ENCODE assay signal across 27 mouse cellular contexts in genomic region chr9:21566538-21566937, GRCm38 (mm10). TPM values are rescaled to one million over a fixed set of nuclear protein-coding genes. Genes with fewer than 3 reads are reported as not detected.
A peak's percentile ranks its signal among the peaks of the same experiment; 100 is the strongest.
DNase-seq lines count a peak whose midpoint lies in the region; ATAC-seq lines count a peak whose summit lies in the region.
"Had no signal": no experiment of that assay in that cellular context is flagged by ENCODE, and none has a peak within 500 bp of the region (broad histone marks: within the 10 kb centered on the region; RNA-seq: fewer than 3 reads in every experiment).

No protein-coding gene starts in this region.

- ATAC-seq in liver, embryonic 13.5 days (ENCODE audit: low read depth) = no peak
- ATAC-seq in liver, embryonic 11.5 days (replicated peaks; ENCODE audit: low FRiP score) = no peak
- peak; percentile 56 for ATAC-seq in CD4-positive, CD25-positive, alpha-beta regulatory T cell, adult 4 months
- ATAC-seq in forebrain, embryonic 11.5 days (replicated peaks; ENCODE audit: low FRiP score) = no peak
- ATAC-seq: forebrain, embryonic 13.5 days; forebrain, embryonic 16.5 days; Patski had no signal

- peaks cover 47% of the 10 kb centered on the region for H3K36me3 ChIP-seq in heart, embryonic 10.5 days
- peaks cover 43% of the 10 kb centered on the region for H3K36me3 ChIP-seq in liver, embryonic 13.5 days
- peaks cover 14% of the 10 kb centered on the region for H3K36me3 ChIP-seq in liver, embryonic 11.5 days (ENCODE audit: control insufficient read depth, insufficient read depth, low read length)
- no peaks in the 10 kb centered on the region; the same call in 1 of the 2 replicates for H3K36me3 ChIP-seq in forebrain, embryonic 11.5 days (ENCODE audit: control insufficient read depth, insufficient read depth, low read length)

- no peak overlapping the region for H3K4me2 ChIP-seq in liver, embryonic 13.5 days
- H3K4me2 ChIP-seq in liver, embryonic 11.5 days = no peak overlapping the region
- H3K4me2 ChIP-seq in forebrain, embryonic 11.5 days (ENCODE audit: low read depth, low read length, severe bottlenecking) = no peak overlapping the region
- H3K4me2 ChIP-seq: embryonic facial prominence, embryonic 13.5 days; forebrain, embryonic 13.5 days; heart, embryonic 11.5 days; hindbrain, embryonic 12.5 days; hindbrain, embryonic 15.5 days had no signal

- H3K4me3 ChIP-seq in heart, embryonic 10.5 days = no peak overlapping the region
- no peak overlapping the region for H3K4me3 ChIP-seq in liver, embryonic 13.5 days (replicated peaks)
- no peak overlapping the region for H3K4me3 ChIP-seq in liver, embryonic 11.5 days (ENCODE audit: low read depth, low read length)
- H3K4me3 ChIP-seq in forebrain, embryonic 11.5 days (ENCODE audit: low read depth, low read length) = no peak overlapping the region
- H3K4me3 ChIP-seq: embryonic facial prominence, embryonic 10.5 days; embryonic facial prominence, embryonic 13.5 days; erythroblast, embryonic 14.5 days; forebrain, embryonic 13.5 days; heart, adult 2 months; hindbrain, embryonic 12.5 days; hindbrain, embryonic 15.5 days had no signal

- DNase-seq in heart, embryonic 10.5 days (ENCODE audit: low spot score) = peak; percentile 61
- no peak for DNase-seq in heart, adult 11 months
- no peak for DNase-seq in liver, embryonic 13.5 days
- no peak for DNase-seq in liver, embryonic 11.5 days (ENCODE audit: low spot score)
- DNase-seq in CD4-positive, CD25-positive, alpha-beta regulatory T cell, adult 2 months (ENCODE audit: low read depth, low spot score) = peak; percentile 12
- DNase-seq in forebrain, embryonic 11.5 days (ENCODE audit: low spot score) = no peak
- DNase-seq: adrenal gland, postnatal 10 days; adrenal gland, postnatal 36 days; cerebellum, adult 11 months; cerebellum, adult 8-10 months; cerebellum, postnatal 10 days; cerebellum, postnatal 36 days; embryo, embryonic 11 days; gastrocnemius, postnatal 25 days; heart, adult 2 months had no signal

- peaks cover 23% of the 10 kb centered on the region; the same call in 1 of the 2 replicates for H3K4me1 ChIP-seq in heart, embryonic 10.5 days
- peaks cover 48% of the 10 kb centered on the region for H3K4me1 ChIP-seq in liver, embryonic 13.5 days (replicated peaks)
- H3K4me1 ChIP-seq in liver, embryonic 11.5 days (replicated peaks; ENCODE audit: control insufficient read depth, insufficient read depth, low read length) = peaks cover 16% of the 10 kb centered on the region
- no peaks in the 10 kb centered on the region for H3K4me1 ChIP-seq in forebrain, embryonic 11.5 days (replicated peaks; ENCODE audit: control insufficient read depth, insufficient read depth, low read length)
- H3K4me1 ChIP-seq: embryonic facial prominence, embryonic 10.5 days; embryonic facial prominence, embryonic 13.5 days; forebrain, embryonic 13.5 days; hindbrain, embryonic 12.5 days; hindbrain, embryonic 15.5 days had no signal

- no peaks in the 10 kb centered on the region for H3K27me3 ChIP-seq in heart, embryonic 10.5 days (ENCODE audit: insufficient read depth, poor library complexity, severe bottlenecking)
- H3K27me3 ChIP-seq in liver, embryonic 13.5 days = no peaks in the 10 kb centered on the region
- H3K27me3 ChIP-seq in liver, embryonic 11.5 days (replicated peaks; ENCODE audit: control insufficient read depth, insufficient read depth, low read length) = no peaks in the 10 kb centered on the region
- no peaks in the 10 kb centered on the region for H3K27me3 ChIP-seq in forebrain, embryonic 11.5 days (ENCODE audit: control insufficient read depth, insufficient read depth, low read length)
- H3K27me3 ChIP-seq: CH12.LX; embryonic facial prominence, embryonic 13.5 days; forebrain, embryonic 13.5 days; hindbrain, embryonic 12.5 days; hindbrain, embryonic 15.5 days; Patski had no signal

- no peak overlapping the region for H3K27ac ChIP-seq in heart, embryonic 10.5 days
- H3K27ac ChIP-seq in liver, embryonic 13.5 days = peak overlapping the region; percentile 51
- H3K27ac ChIP-seq in liver, embryonic 11.5 days (ENCODE audit: low read depth, low read length) = no peak overlapping the region
- H3K27ac ChIP-seq in forebrain, embryonic 11.5 days (ENCODE audit: low read depth, low read length) = no peak overlapping the region
- H3K27ac ChIP-seq: embryonic facial prominence, embryonic 10.5 days; embryonic facial prominence, embryonic 13.5 days; forebrain, embryonic 13.5 days; heart, adult 2 months; hindbrain, embryonic 12.5 days; hindbrain, embryonic 15.5 days had no signal

- 84% methylated on average over 1 of the region's 1 CpGs for WGBS in heart, embryonic 10.5 days
- WGBS in liver, embryonic 13.5 days (ENCODE audit: insufficient replicate concordance) = 86% methylated on average over 1 of the region's 1 CpGs
- WGBS in liver, embryonic 11.5 days = 89% methylated on average over 1 of the region's 1 CpGs
- 88% methylated on average over 1 of the region's 1 CpGs for WGBS in forebrain, embryonic 11.5 days

- no peak overlapping the region for H3K9ac ChIP-seq in liver, embryonic 13.5 days
- H3K9ac ChIP-seq in liver, embryonic 11.5 days (ENCODE audit: low read depth, low read length) = no peak overlapping the region
- H3K9ac ChIP-seq in forebrain, embryonic 11.5 days (ENCODE audit: low read length) = no peak overlapping the region
- H3K9ac ChIP-seq: embryonic facial prominence, embryonic 13.5 days; forebrain, embryonic 13.5 days; hindbrain, embryonic 12.5 days; hindbrain, embryonic 15.5 days had no signal

- H3K9me3 ChIP-seq in heart, embryonic 10.5 days = no peaks in the 10 kb centered on the region
- H3K9me3 ChIP-seq in liver, embryonic 13.5 days (replicated peaks) = no peaks in the 10 kb centered on the region
- no peaks in the 10 kb centered on the region for H3K9me3 ChIP-seq in liver, embryonic 11.5 days (ENCODE audit: control insufficient read depth, low read length)
- H3K9me3 ChIP-seq in forebrain, embryonic 11.5 days (ENCODE audit: control insufficient read depth, low read length) = no peaks in the 10 kb centered on the region
- H3K9me3 ChIP-seq: embryonic facial prominence, embryonic 10.5 days; embryonic facial prominence, embryonic 13.5 days; forebrain, embryonic 13.5 days; G1E; hindbrain, embryonic 12.5 days; hindbrain, embryonic 15.5 days had no signal

RNA-seq across cellular contexts. Expression of gene Carm1, which starts 19.8 kb away (rescaled TPM):
- polyA plus RNA-seq in heart, embryonic 10.5 days (2016; fragmentation: Nextera tagmentation; extraction: Ambion mirVana) = 49.0 and 59.6 TPM in 2 replicates
- 15.5 and 16.9 TPM in 2 replicates for polyA plus RNA-seq in liver, embryonic 13.5 days (2015; fragmentation: Nextera tagmentation; extraction: Ambion mirVana)
- polyA plus RNA-seq in liver, embryonic 11.5 days (2014; fragmentation: Nextera tagmentation; extraction: Ambion mirVana) = 54.9 TPM in 2 replicates
- polyA plus RNA-seq in CD4-positive, CD25-positive, alpha-beta regulatory T cell, adult 4 months (2017; shearing (Covaris generic)) = 10 to 100 TPM in 1 of 2 experiments, 1 to 10 TPM in 1; 7.1 to 11.4 TPM
- polyA plus RNA-seq in forebrain, embryonic 11.5 days (2014; fragmentation: Nextera tagmentation; extraction: Ambion mirVana) = 78.0 and 93.0 TPM in 2 replicates

RNA-seq across cellular contexts. Expression of gene Timm29, which starts 26.0 kb away (rescaled TPM):
- polyA plus RNA-seq in heart, embryonic 10.5 days (2016; fragmentation: Nextera tagmentation; extraction: Ambion mirVana) = 27.4 and 33.3 TPM in 2 replicates
- polyA plus RNA-seq in liver, embryonic 13.5 days (2015; fragmentation: Nextera tagmentation; extraction: Ambion mirVana) = 17.7 and 21.5 TPM in 2 replicates
- 35.2 and 41.5 TPM in 2 replicates for polyA plus RNA-seq in liver, embryonic 11.5 days (2014; fragmentation: Nextera tagmentation; extraction: Ambion mirVana)
- 1 to 10 TPM; 3.2 to 6.1 TPM for polyA plus RNA-seq in CD4-positive, CD25-positive, alpha-beta regulatory T cell, adult 4 months (2017; shearing (Covaris generic))
- polyA plus RNA-seq in forebrain, embryonic 11.5 days (2014; fragmentation: Nextera tagmentation; extraction: Ambion mirVana) = 51.0 and 57.5 TPM in 2 replicates

RNA-seq across cellular contexts. Expression of gene Yipf2, which starts 26.1 kb away (rescaled TPM):
- 17.1 and 22.8 TPM in 2 replicates for polyA plus RNA-seq in heart, embryonic 10.5 days (2016; fragmentation: Nextera tagmentation; extraction: Ambion mirVana)
- 8.8 and 10.2 TPM in 2 replicates for polyA plus RNA-seq in liver, embryonic 13.5 days (2015; fragmentation: Nextera tagmentation; extraction: Ambion mirVana)
- polyA plus RNA-seq in liver, embryonic 11.5 days (2014; fragmentation: Nextera tagmentation; extraction: Ambion mirVana) = 15.5 and 16.5 TPM in 2 replicates
- 10 to 100 TPM; 19.6 to 30.7 TPM for polyA plus RNA-seq in CD4-positive, CD25-positive, alpha-beta regulatory T cell, adult 4 months (2017; shearing (Covaris generic))
- 15.5 and 16.0 TPM in 2 replicates for polyA plus RNA-seq in forebrain, embryonic 11.5 days (2014; fragmentation: Nextera tagmentation; extraction: Ambion mirVana)

RNA-seq across cellular contexts. Expression of gene AB124611, which starts 40.6 kb away (rescaled TPM):
- polyA plus RNA-seq in heart, embryonic 10.5 days (2016; fragmentation: Nextera tagmentation; extraction: Ambion mirVana) = 1.3 and 2.5 TPM in 2 replicates
- polyA plus RNA-seq in liver, embryonic 13.5 days (2015; fragmentation: Nextera tagmentation; extraction: Ambion mirVana) = 3.5 and 4.1 TPM in 2 replicates
- 3.7 and 4.3 TPM in 2 replicates for polyA plus RNA-seq in liver, embryonic 11.5 days (2014; fragmentation: Nextera tagmentation; extraction: Ambion mirVana)
- 10 to 100 TPM; 51.6 to 60.4 TPM for polyA plus RNA-seq in CD4-positive, CD25-positive, alpha-beta regulatory T cell, adult 4 months (2017; shearing (Covaris generic))
- 5.6 and 5.7 TPM in 2 replicates for polyA plus RNA-seq in forebrain, embryonic 11.5 days (2014; fragmentation: Nextera tagmentation; extraction: Ambion mirVana)
- polyA plus RNA-seq: Patski had no signal

RNA-seq across cellular contexts. Expression of gene Smarca4, which starts 49.4 kb away (rescaled TPM):
- polyA plus RNA-seq in heart, embryonic 10.5 days (2016; fragmentation: Nextera tagmentation; extraction: Ambion mirVana) = 91.1 and 113 TPM in 2 replicates
- polyA plus RNA-seq in liver, embryonic 13.5 days (2015; fragmentation: Nextera tagmentation; extraction: Ambion mirVana) = 26.5 and 29.5 TPM in 2 replicates
- 86.1 and 86.6 TPM in 2 replicates for polyA plus RNA-seq in liver, embryonic 11.5 days (2014; fragmentation: Nextera tagmentation; extraction: Ambion mirVana)
- polyA plus RNA-seq in CD4-positive, CD25-positive, alpha-beta regulatory T cell, adult 4 months (2017; shearing (Covaris generic)) = 10 to 100 TPM; 22.7 to 24.1 TPM
- 191 and 197 TPM in 2 replicates for polyA plus RNA-seq in forebrain, embryonic 11.5 days (2014; fragmentation: Nextera tagmentation; extraction: Ambion mirVana)

Comparison
In these comparisons a context has a peak if more than half of its experiments do, and no peak if none do; other contexts are left out.
1. DNase-seq: peak in heart, embryonic 10.5 days (single experiment) and CD4-positive, CD25-positive, alpha-beta regulatory T cell, adult 2 months (single experiment); none in heart, adult 11 months (single experiment), liver, embryonic 13.5 days (single experiment), liver, embryonic 11.5 days (single experiment) and forebrain, embryonic 11.5 days (single experiment).